Mouse (Mus musculus) thymus, adult 2 months (tissue): ENCODE measurements around the gene Fxr1.

Experiments
- CTCF ChIP-seq: fragments of 200-500 bp; IDR thresholded peaks from 2 replicates; pipeline ENCODE4 v1.5.1; 2012; ENCODE audit warnings: mild to moderate bottlenecking, control low read depth, low read length, moderate library complexity, borderline replicate concordance; ENCODE audit not compliant: control insufficient read depth, poor library complexity, insufficient read depth; ENCODE audit errors: extremely low read depth
- POLR2A ChIP-seq: fragments of 200-500 bp; IDR thresholded peaks from 2 replicates; pipeline ENCODE4 v1.6.1; 2012; ENCODE audit warnings: mild to moderate bottlenecking, low read length, control low read depth, moderate library complexity; ENCODE audit not compliant: control insufficient read depth, poor library complexity, insufficient read depth; ENCODE audit errors: extremely low read depth

GRCm38 (mm10) chr3:34072726-34073125 lies 53.0 kb downstream of the Fxr1 start:
- TF ChIP-seq POLR2A (no peak), CTCF (no peak)
